Mouse (Mus musculus): ENCODE results near the gene Rbl1.
"Not testable (repeated sequence)": the region's sequence is repeated elsewhere in the genome, so short reads cannot be mapped to it uniquely, and the experiment has no call there.

DNA sequence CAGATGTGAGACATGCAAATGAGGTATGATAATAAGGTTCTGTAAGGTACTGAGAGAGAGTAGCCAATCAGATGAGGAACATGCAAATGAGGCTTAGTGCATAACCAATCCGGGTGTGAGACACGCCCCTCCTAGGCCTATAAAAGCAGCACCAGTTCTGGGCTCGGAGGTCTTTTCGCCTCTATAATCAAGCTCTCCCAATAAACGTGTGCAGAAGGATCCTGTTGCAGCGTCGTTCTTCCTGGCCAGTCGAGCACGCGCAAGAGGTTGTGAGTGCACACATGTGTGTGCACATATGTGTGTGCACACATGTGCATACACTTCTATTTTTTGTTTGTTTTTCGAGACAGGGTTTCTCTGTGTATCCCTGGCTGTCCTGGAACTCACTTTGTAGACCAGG, 5.9 kb downstream of the Rbl1 start:
- not testable (repeated sequence) for TF ChIP-seq EP300, CTCF (IDR thresholded peaks at IDR 0.05; ENCODE audit: low read depth)

Data from heart, postnatal 0 days (tissue).